36 mouse cellular contexts compared by ENCODE assay signal in genomic region chr3:37232586-37233222, GRCm38 (mm10). TPM values are rescaled to one million over a fixed set of nuclear protein-coding genes. Genes with fewer than 3 reads are reported as not detected.
"Had no signal": no experiment of that assay in that cellular context is flagged by ENCODE, and none has a peak within 500 bp of the region (broad histone marks: within the 10 kb centered on the region; RNA-seq: fewer than 3 reads in every experiment).

Il21 (minus strand) TSS chr3:37232636.

- H3K27ac ChIP-seq: gastrocnemius, adult 2 months; heart, embryonic 10.5 days; hindbrain, embryonic 10.5 days; hindbrain, embryonic 13.5 days; layer of hippocampus, adult 2 months; left cerebral cortex, adult 2 months; limb, embryonic 10.5 days; limb, embryonic 12.5 days; liver, embryonic 13.5 days; liver, embryonic 15.5 days had no signal

- H3K9ac ChIP-seq: heart, embryonic 12.5 days; hindbrain, embryonic 13.5 days; limb, embryonic 12.5 days; liver, embryonic 13.5 days; liver, embryonic 15.5 days had no signal

- H3K4me3 ChIP-seq: gastrocnemius, adult 2 months; heart, embryonic 10.5 days; heart, embryonic 12.5 days; hindbrain, embryonic 10.5 days; hindbrain, embryonic 13.5 days; layer of hippocampus, adult 2 months; left cerebral cortex, adult 2 months; limb, embryonic 10.5 days; limb, embryonic 12.5 days; liver, embryonic 13.5 days; liver, embryonic 15.5 days had no signal

- H3K4me1 ChIP-seq: heart, embryonic 12.5 days; hindbrain, embryonic 10.5 days; hindbrain, embryonic 13.5 days; limb, embryonic 10.5 days; limb, embryonic 12.5 days; liver, embryonic 13.5 days; liver, embryonic 15.5 days had no signal

- H3K9me3 ChIP-seq: heart, embryonic 10.5 days; heart, embryonic 12.5 days; hindbrain, embryonic 10.5 days; hindbrain, embryonic 13.5 days; limb, embryonic 10.5 days; limb, embryonic 12.5 days; liver, embryonic 13.5 days; liver, embryonic 15.5 days had no signal

- DNase-seq: gastrocnemius, adult 2 months; gastrocnemius, postnatal 10 days; gastrocnemius, postnatal 25 days; heart, adult 18-20 months; heart, postnatal 10 days; heart, postnatal 4 days; kidney, adult 18-20 months; kidney, adult 8-10 months; kidney, postnatal 10 days; kidney, postnatal 25 days; kidney, postnatal 4 days; liver; liver, embryonic 13.5 days had no signal

- H3K27me3 ChIP-seq: heart, embryonic 12.5 days; hindbrain, embryonic 13.5 days; limb, embryonic 12.5 days; liver, embryonic 13.5 days had no signal

- H3K36me3 ChIP-seq: heart, embryonic 10.5 days; heart, embryonic 12.5 days; hindbrain, embryonic 10.5 days; hindbrain, embryonic 13.5 days; limb, embryonic 10.5 days; limb, embryonic 12.5 days; liver, embryonic 13.5 days; liver, embryonic 15.5 days had no signal

- H3K4me2 ChIP-seq: heart, embryonic 12.5 days; hindbrain, embryonic 13.5 days; limb, embryonic 12.5 days; liver, embryonic 11.5 days; liver, embryonic 13.5 days; liver, embryonic 15.5 days had no signal

- ATAC-seq: hindbrain, embryonic 16.5 days; intestine, embryonic 16.5 days had no signal

RNA-seq across cellular contexts. Expression of gene Il21, which starts in this region (rescaled TPM):
- total RNA-seq: gastrocnemius, adult 2 months; gastrocnemius, postnatal 10 days; gastrocnemius, postnatal 25 days; gastrocnemius, postnatal 4 days; granulocyte monocyte progenitor cell, adult 5-6 weeks; heart, adult 18-20 months; heart, adult 8-10 months; heart, postnatal 10 days; heart, postnatal 25 days; heart, postnatal 4 days; left cerebral cortex, postnatal 36 days had no signal
- polyA plus RNA-seq: heart, embryonic 10.5 days; heart, embryonic 12.5 days; heart, embryonic 14.5 days; heart, embryonic 16.5 days; hindbrain, embryonic 10.5 days; hindbrain, embryonic 13.5 days; hindbrain, embryonic 16.5 days; intestine, embryonic 14.5 days; intestine, embryonic 16.5 days; kidney, embryonic 14.5 days; kidney, embryonic 16.5 days; limb, embryonic 10.5 days; limb, embryonic 12.5 days; limb, embryonic 14.5 days; liver, embryonic 11.5 days; liver, embryonic 13.5 days; liver, embryonic 15.5 days had no signal
